8 mouse cellular contexts compared by ENCODE assay signal in the genomic region with DNA sequence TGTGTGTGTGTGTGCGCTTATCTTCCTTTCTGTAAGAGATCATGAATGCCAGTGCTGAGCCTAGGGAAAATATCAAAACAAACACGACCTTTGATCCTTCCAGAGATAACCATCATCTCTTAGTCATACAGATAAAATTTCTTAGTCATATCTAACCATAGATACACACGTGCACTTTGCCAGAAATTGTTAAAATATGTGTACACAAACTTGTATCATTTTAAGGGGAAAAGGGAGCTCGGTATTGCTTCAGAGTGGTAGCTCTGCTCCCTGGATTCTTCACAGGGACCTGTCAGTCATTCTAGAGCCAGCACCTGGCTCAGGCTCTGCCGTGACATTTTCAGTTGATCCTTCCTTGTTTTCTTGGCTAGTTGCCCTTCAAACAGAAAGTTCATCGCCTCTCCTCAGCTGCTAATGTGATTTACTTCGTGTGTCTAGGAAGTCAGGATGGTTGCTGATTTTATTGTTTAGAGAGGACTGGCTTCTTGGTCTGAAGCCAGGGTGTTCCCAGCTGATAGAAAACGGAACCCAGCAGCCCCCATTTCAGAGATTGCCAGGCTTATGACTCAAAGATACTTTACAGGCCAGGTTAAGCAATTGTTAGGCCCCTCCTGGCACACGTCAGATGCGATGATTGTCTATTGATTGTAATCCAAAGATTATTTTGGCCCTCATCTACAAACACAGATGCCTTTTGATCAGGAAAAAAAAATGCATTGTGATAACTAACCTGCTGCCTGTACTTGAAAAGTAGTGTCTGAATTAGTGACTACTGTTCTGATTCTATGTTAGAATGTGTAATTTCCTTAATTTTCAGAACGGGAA. TPM values are rescaled to one million over a fixed set of nuclear protein-coding genes. Genes with fewer than 3 reads are reported as not detected.
DNase-seq lines count a peak whose midpoint lies in the region; ATAC-seq and TF ChIP-seq lines count a peak whose summit lies in the region.

No protein-coding gene starts in this region.

- no peak overlapping the region for H3K4me3 ChIP-seq in spleen, adult 2 months (ENCODE audit: extremely low read depth, insufficient read depth, insufficient read length)
- H3K4me3 ChIP-seq in heart, embryonic 15.5 days: 0 out of 2 replicates have a peak overlapping the region, but pooled peaks have one; percentile 7
- peak overlapping the region; percentile 40; the same call in 1 of the 2 replicates for H3K4me3 ChIP-seq in small intestine, adult 2 months (ENCODE audit: low read depth, low read length)

- no peak for TF ChIP-seq CTCF in spleen, adult 2 months (IDR thresholded peaks at IDR 0.05; ENCODE audit: extremely low read depth, insufficient read depth, insufficient read length, insufficient replicate concordance)
- TF ChIP-seq CTCF in small intestine, adult 2 months (IDR thresholded peaks at IDR 0.05; ENCODE audit: extremely low read depth, insufficient read length, insufficient replicate concordance, low read depth, low read length): no peak

- no peaks in the 10 kb centered on the region for H3K27me3 ChIP-seq in spleen, adult 2 months (ENCODE audit: control insufficient read depth, insufficient read depth, low read length)
- H3K27me3 ChIP-seq in heart, embryonic 15.5 days: no peaks in the 10 kb centered on the region
- no peaks in the 10 kb centered on the region for H3K27me3 ChIP-seq in small intestine, adult 2 months (ENCODE audit: control insufficient read depth, insufficient read depth, low read length)

- TF ChIP-seq POLR2A in spleen, adult 2 months (IDR thresholded peaks at IDR 0.05; ENCODE audit: low read depth, low read length): no peak
- TF ChIP-seq POLR2A in small intestine, adult 2 months (IDR thresholded peaks at IDR 0.05; ENCODE audit: low read depth, low read length): no peak

- 33% methylated on average over 11 of the region's 11 CpGs for WGBS in spleen, adult 2 months
- 17% methylated on average over 11 of the region's 11 CpGs for WGBS in heart, embryonic 15.5 days
- WGBS in large intestine, adult 2 months: 8% methylated on average over 11 of the region's 11 CpGs
- 8% methylated on average over 11 of the region's 11 CpGs for WGBS in small intestine, adult 2 months

- peaks cover 16% of the 10 kb centered on the region for H3K4me1 ChIP-seq in spleen, adult 2 months (ENCODE audit: control insufficient read depth, insufficient read depth, insufficient read length)
- H3K4me1 ChIP-seq in heart, embryonic 15.5 days (replicated peaks): peaks cover 44% of the 10 kb centered on the region
- peaks cover 7% of the 10 kb centered on the region; the same call in 1 of the 2 replicates for H3K4me1 ChIP-seq in small intestine, adult 2 months (ENCODE audit: control insufficient read depth, insufficient read depth, insufficient read length, low read length)

- H3K4me2 ChIP-seq in heart, embryonic 15.5 days: peak overlapping the region; percentile 43

- no peaks in the 10 kb centered on the region for H3K9me3 ChIP-seq in heart, embryonic 15.5 days (replicated peaks)

- DNase-seq in spleen, adult 2 months (ENCODE audit: low read depth in 1 of 2, low spot score in 2 of 2): no peak
- no peak for DNase-seq in spleen, adult 12 weeks (ENCODE audit: low spot score)
- peak; percentile 36 to 51 for DNase-seq in cerebellum, postnatal 25 days
- DNase-seq in large intestine, adult 2 months (ENCODE audit: low read depth, low spot score): peak; percentile 60
- DNase-seq in right cerebral cortex, postnatal 4 days: no peak
- DNase-seq in right cerebral cortex, adult 2 months (ENCODE audit: low spot score in 2 of 2): no peak

- peak; percentile 36; the same call in 1 of the 2 replicates for ATAC-seq in heart, embryonic 15.5 days (replicated peaks; ENCODE audit: insufficient number of reproducible peaks, insufficient read depth, low FRiP score, low read depth)

- H3K36me3 ChIP-seq in spleen, adult 2 months (ENCODE audit: control insufficient read depth, insufficient read depth, low read length): no peaks in the 10 kb centered on the region
- H3K36me3 ChIP-seq in heart, embryonic 15.5 days: no peaks in the 10 kb centered on the region
- H3K36me3 ChIP-seq in small intestine, adult 2 months (ENCODE audit: control insufficient read depth, insufficient read depth, low read length): no peaks in the 10 kb centered on the region

- H3K27ac ChIP-seq in spleen, adult 2 months (ENCODE audit: insufficient read depth, low read length): peak overlapping the region; percentile 7
- peak overlapping the region; percentile 52 for H3K27ac ChIP-seq in heart, embryonic 15.5 days
- H3K27ac ChIP-seq in small intestine, adult 2 months (ENCODE audit: insufficient read depth, low read depth, low read length): peak overlapping the region; percentile 94

- H3K9ac ChIP-seq in heart, embryonic 15.5 days: no peak overlapping the region

RNA-seq across cellular contexts. Expression of gene Bach2, which starts 49.6 kb away (rescaled TPM):
- 14.1 and 16.5 TPM in 2 replicates for polyA plus RNA-seq in spleen, adult 2 months (2012; rRNA removed)
- polyA plus RNA-seq in heart, embryonic 15.5 days (2015; fragmentation: Nextera tagmentation; extraction: Ambion mirVana): 5.0 and 5.4 TPM in 2 replicates
- polyA plus RNA-seq in large intestine, adult 2 months (2012; rRNA removed): 1.6 and 2.7 TPM in 2 replicates
- polyA plus RNA-seq in small intestine, adult 2 months (2012; rRNA removed): 0.50 and 3.5 TPM in 2 replicates

Comparison
In these comparisons a context has a peak if more than half of its experiments do, and no peak if none do; other contexts are left out.
1. DNase-seq: peak in cerebellum, postnatal 25 days (2 of 2) and large intestine, adult 2 months (single experiment); none in spleen, adult 2 months (0 of 2), spleen, adult 12 weeks (single experiment), right cerebral cortex, postnatal 4 days (single experiment) and right cerebral cortex, adult 2 months (0 of 2).
2. H3K27ac ChIP-seq: peak in every context shown above with its lines; median percentile 94 in small intestine, adult 2 months; 52 in heart, embryonic 15.5 days; 7 in spleen, adult 2 months.